Mouse (Mus musculus) CD4-positive helper T cell, adult 2 months (primary cell): ENCODE data around the gene Rassf3.

Experiments
- DNase-seq: peaks from one replicate; pipeline ENCODE4 v3.0.0-alpha.2; 2012; ENCODE audit warnings: low read depth, missing footprints, low spot score

The Rassf3 gene

DNA sequence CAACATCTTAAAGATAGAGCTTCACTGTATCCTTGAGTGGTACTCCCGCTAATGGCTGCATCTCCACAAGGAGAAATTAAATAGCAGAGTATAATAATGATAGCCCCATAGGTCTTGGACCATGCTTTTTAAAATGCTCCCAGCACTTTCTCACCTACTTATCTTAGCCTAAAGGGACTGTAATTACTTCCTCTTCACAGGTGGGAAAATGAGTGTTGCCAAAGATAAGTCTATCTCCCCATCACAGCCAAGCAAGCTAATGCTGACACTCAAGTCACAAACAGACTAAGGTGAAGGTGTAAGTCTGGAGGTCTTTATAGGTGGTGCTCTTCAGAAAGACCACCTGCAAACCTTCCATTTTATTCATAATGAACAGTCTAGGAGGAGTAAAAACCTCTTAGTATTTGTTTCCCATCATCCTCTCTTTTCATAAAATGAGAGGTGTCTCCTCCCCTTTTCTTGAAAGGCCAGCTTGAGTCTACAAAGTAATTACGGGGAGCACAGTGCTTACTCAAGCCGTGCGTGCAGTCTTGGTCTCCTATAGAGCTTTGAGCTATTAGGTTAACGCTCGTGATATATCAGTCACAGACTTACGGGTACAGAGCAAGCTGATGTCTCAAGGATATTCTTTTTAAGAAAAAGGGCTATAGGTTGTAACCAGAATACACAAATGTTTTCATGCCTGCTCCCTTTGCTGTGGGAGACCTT, 16.6 kb upstream of the Rassf3 start:
- DNase-seq: no peak

GRCm38 (mm10) chr10:121489941-121490340, 13.8 kb upstream of the Rassf3 start:
- no peak for DNase-seq

DNA sequence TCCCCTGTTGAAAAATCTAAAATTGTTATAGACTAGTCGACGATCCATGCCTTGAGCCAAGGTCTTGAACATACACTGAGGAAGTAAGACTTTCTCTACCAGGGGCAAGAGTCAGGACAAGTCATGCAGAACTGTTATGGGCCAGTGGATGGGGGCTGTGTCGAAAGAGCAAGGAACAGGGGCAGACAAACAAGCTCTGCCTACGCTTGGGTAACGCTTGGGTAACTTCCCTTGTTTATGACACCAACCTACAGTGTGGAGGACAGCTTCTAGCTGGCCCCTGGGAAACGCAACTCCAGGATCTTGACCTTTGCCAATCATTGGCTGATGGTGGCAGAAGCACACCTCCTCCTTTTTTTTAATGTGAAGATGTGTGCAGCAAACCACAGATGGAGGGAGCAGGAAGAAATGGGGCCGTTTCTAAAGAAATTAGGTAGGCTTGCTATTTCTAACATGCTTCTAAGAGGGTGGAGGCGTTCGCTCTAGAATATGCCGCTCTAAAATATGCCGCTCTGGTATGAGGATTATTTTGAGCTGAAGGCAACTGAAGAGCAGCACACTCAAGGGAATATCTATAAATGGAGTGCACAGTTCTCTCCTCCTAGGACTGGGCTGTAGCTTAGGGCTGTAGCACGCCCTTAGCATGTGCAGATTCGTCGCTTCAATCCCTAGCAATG, 12.6 kb upstream of the Rassf3 start:
- DNase-seq: no peak

DNA sequence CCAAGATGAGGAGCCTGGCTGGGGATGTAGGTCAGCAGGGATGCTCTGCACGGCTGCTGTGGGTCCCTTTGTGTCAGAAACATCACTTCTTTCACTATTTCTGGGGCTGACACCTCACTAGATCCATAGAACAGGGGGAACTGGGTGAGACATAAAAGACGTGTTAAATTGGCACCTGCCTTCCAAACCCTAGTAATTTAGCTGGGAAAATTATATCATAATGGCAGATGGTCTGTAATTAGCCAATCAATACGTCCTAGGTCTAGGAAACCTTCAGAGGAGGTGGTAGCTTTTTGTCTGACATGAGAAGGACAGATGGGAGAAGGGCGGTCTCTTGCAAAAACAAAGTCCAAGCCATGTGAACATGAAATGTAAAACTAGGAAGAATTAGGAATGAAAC, 11.6 kb upstream of the Rassf3 start:
- no peak for DNase-seq

- DNase-seq: no peak
These were observed 10.2 kb upstream of the Rassf3 start for GRCm38 (mm10) chr10:121486350-121486749.

DNA sequence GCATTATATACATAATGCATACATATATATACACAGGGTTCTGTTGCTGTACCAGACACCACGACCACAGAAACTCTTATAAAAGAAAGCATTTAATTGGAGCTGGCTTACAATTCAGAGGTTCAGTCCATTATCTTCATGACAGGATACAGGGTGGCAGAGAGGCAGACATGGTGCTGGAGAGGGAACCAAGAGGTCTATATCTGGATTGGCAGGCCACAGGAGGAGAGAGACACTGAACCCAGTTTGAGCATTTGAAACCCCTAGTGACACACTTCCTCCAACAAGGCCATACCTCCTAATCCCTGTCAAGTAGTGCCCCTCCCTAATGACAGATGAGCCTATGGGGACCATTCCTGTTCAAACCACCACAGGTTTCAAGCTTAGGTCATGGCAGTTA, 7.2 kb upstream of the Rassf3 start:
- DNase-seq: no peak

DNA sequence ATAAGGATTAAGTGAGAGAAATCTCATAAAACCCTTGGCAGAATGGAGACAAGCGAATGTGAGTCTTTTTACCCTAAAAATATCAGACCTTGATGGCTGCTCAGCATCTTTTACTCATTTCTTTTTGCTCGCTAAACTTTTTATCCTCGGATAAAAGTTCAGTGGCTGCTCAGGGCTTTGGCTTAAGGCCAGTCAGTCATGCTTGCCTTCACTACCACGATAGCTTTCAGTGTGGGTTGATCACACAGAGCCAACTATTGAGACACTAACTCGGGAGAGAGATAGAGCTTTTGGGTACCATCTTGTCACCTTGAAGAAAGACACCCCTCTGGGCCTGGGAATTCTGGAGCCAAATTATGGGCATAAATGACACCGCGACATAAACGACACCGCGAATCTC, 5.0 kb upstream of the Rassf3 start:
- DNase-seq: no peak

- DNase-seq: no peak
These were observed 3.8 kb upstream of the Rassf3 start for GRCm38 (mm10) chr10:121479987-121480386.

DNA sequence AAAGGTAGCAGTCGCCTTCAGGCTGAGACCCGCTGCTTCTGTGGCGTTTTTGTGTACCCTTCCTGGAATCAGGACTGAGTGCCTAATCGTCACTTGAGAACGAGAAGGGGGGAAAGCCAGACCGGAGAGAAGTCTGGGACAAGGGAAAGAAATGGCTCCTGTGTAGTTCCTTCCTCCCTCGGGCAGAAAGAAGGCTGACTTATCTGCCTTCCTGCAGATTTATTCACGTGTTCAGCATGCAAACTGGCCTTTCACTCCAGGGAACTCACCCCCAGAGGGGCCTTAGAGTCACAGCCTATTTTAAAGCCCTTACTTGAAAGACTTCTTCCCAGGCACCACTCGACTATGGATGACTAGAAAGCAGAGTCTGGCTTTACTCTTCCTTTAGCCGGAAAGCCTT, 1.3 kb upstream of the Rassf3 start:
- no peak for DNase-seq

DNA sequence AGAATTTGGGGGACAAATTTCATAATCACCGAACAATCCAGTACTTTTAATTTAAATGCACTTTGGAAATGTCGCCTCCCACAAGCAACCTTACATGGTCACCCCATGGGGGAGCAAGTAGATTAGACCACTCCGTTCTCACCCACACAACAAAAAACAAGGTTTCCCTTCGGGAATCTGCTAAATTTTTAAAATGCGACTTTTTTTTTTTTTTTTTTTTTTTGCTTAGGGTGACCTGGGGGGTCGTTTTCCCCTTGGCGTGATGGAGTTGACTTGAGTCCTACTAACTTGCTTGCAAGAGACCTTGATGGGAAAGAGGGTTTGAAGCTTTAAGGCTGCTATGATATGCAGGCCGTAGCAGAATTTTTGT, 806 bp upstream of the Rassf3 start:
- no peak for DNase-seq

GRCm38 (mm10) chr10:121475672-121476146, 438 bp downstream of the Rassf3 start:
- no peak for DNase-seq

- DNase-seq: peak; percentile 31
These were observed 961 bp downstream of the Rassf3 start for GRCm38 (mm10) chr10:121475101-121475671.

DNA sequence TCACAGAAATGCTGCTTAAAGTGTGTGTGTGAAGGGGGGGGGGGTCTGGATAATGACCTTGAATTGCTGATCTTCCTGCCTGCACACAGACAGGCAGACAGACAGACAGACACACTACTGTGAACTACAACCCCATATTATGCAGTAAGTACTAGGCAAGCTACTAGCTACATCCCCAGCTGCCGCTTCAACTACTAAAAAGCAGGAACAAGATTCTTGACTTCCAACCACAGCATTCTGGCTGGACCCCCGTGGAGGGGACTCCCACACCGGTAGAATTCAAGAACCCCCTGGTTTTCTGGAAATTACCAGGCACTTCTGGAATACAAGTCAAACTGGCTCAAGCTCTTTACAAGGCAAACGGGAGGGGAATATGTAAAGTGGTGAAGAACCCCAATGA, 1.9 kb downstream of the Rassf3 start:
- no peak for DNase-seq

- peak; percentile 87 for DNase-seq
These were observed 2.4 kb downstream of the Rassf3 start for GRCm38 (mm10) chr10:121473723-121474215.

DNA sequence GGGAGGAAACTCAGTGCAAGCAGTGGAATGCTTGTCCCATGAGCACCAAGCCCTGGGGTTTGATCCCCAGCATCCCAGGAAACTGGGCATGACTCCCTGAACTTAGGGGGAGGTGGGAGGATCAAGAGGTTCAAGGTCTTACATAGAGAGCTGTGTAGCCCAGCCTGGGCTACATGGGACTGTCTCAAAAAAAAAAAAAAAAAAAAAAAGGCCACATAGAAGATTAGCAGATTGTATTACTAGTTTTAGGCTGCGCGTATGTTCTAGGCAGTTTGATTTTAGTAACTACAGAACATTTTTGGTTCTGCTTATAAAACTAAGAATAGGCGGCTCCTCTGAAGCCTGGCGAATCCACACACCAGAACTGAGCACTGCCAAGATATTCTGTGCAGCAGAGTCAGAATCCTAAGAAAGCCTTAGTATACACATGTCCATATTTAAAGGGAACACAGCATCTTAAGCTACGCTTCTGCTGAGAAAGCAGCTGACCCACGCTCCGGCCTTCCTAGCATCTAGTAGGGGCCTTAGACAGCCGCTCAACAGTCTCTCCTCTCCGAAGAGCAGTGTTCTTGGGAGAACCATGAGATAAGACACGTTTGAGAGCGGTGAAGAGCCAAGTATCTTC, 3.4 kb downstream of the Rassf3 start:
- DNase-seq: no peak

- peak; percentile 46 for DNase-seq
These were observed 4.5 kb downstream of the Rassf3 start for GRCm38 (mm10) chr10:121471570-121472197.

- DNase-seq: no peak
These were observed 6.5 kb downstream of the Rassf3 start for GRCm38 (mm10) chr10:121469625-121470024.

GRCm38 (mm10) chr10:121468985-121469384, 7.2 kb downstream of the Rassf3 start:
- DNase-seq: no peak

- DNase-seq: no peak
These were observed 7.9 kb downstream of the Rassf3 start for GRCm38 (mm10) chr10:121468261-121468660.

- DNase-seq: no peak
These were observed 8.4 kb downstream of the Rassf3 start for GRCm38 (mm10) chr10:121467792-121468191.

GRCm38 (mm10) chr10:121467016-121467415, 9.1 kb downstream of the Rassf3 start:
- DNase-seq: no peak

DNA sequence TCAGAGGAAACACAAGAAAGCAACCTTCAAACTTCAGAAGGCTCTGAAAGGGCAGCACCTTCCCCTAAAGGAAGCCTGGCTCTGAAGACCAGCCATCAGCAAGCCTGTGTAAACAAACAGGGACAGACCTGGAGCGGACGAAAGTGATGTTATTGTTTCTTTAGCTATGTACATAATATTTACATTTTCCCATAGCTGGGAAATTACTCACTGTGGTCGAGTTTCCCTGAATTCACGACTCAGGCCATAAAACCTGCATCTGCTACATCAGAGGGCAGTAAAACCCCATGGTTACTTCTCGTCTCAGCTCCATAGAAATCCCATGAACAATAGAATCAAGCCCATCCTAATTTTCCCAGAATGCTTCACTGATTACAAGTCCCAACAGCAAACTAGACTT, 11.1 kb downstream of the Rassf3 start:
- DNase-seq: no peak
